Mouse (Mus musculus) liver, adult 2 months (tissue): ENCODE measurements around the gene Akt3. TPM values are rescaled to one million over a fixed set of nuclear protein-coding genes. Genes with fewer than 3 reads are reported as not detected.

ENCODE experiments used
- DNase-seq: peaks from one replicate; pipeline ENCODE4 v3.0.0-alpha.2; 2011; ENCODE audit warnings: low read depth, low spot score; ENCODE audit errors: extremely low read depth
- H3K27ac ChIP-seq: fragments of 200-500 bp; replicated peaks from 2 replicates; pipeline ENCODE4 v1.5.1; 2012; ENCODE audit warnings: low read depth, mild to moderate bottlenecking, control low read depth, inconsistent platforms, low read length; ENCODE audit not compliant: insufficient read depth
- H3K27me3 ChIP-seq: fragments of 200-500 bp; 2 replicates; pipeline ENCODE4 v1.6.1; 2012; ENCODE audit warnings: mild to moderate bottlenecking, moderate library complexity, low read length, inconsistent platforms; ENCODE audit not compliant: control insufficient read depth, insufficient read depth
- H3K36me3 ChIP-seq: fragments of 200-500 bp; 2 replicates; pipeline ENCODE4 v1.6.1; 2012; ENCODE audit warnings: low read length, inconsistent platforms; ENCODE audit not compliant: control insufficient read depth, insufficient read depth
- H3K4me1 ChIP-seq: fragments of 200-500 bp; 2 replicates; pipeline ENCODE4 v1.6.1; 2011; ENCODE audit warnings: low read length; ENCODE audit not compliant: control insufficient read depth, insufficient read depth
- H3K4me3 ChIP-seq: fragments of 200-500 bp; 2 replicates; pipeline ENCODE4 v1.5.1; 2011; ENCODE audit warnings: low read depth, mild to moderate bottlenecking, control low read depth, low read length, moderate library complexity; ENCODE audit not compliant: insufficient read depth
- H3K79me2 ChIP-seq: fragments of 200-500 bp; 2 replicates; pipeline ENCODE4 v1.6.1; 2012; ENCODE audit warnings: inconsistent platforms, mild to moderate bottlenecking, low read length, moderate library complexity; ENCODE audit not compliant: control insufficient read depth, insufficient read depth
- H3K9ac ChIP-seq: fragments of 200-500 bp; 2 replicates; pipeline ENCODE4 v1.6.1; 2012; ENCODE audit warnings: low read depth, mild to moderate bottlenecking, control low read depth, inconsistent platforms, low read length
- CTCF ChIP-seq: fragments of 200-500 bp; IDR thresholded peaks from 2 replicates; pipeline ENCODE4 v1.5.1; 2011; ENCODE audit warnings: low read depth, low read length, control low read depth
- POLR2A ChIP-seq: fragments of 200-500 bp; IDR thresholded peaks from 2 replicates; pipeline ENCODE4 v1.6.1; 2011; ENCODE audit warnings: low read length, control low read depth; ENCODE audit not compliant: insufficient read depth; ENCODE audit errors: extremely low read depth
- whole genome bisulfite sequencing: fragments of 180-500 bp; shearing (Covaris S2); methylation state at CpG from one replicate; pipeline ENCODE4 v1.1.7; 2018; 5-methylcytosine and 5-hydroxymethylcytosine counted together
- polyA plus RNA-seq: library from polyadenylated mRNA; depleted of rRNA; stranded (reverse); fragments of >200 nt; gene quantifications from 2 replicates; pipeline ENCODE4 v1.2.3, GENCODE M21; 2012
- total RNA-seq: library from RNA; depleted of rRNA; stranded (reverse); fragments of >200 nt; gene quantifications from 2 replicates; pipeline ENCODE4 v1.2.3, GENCODE M21; 2014

Gene Akt3
- total and polyA plus RNA-seq, 2 experiments: 0.69 to 2.9 TPM

DNA sequence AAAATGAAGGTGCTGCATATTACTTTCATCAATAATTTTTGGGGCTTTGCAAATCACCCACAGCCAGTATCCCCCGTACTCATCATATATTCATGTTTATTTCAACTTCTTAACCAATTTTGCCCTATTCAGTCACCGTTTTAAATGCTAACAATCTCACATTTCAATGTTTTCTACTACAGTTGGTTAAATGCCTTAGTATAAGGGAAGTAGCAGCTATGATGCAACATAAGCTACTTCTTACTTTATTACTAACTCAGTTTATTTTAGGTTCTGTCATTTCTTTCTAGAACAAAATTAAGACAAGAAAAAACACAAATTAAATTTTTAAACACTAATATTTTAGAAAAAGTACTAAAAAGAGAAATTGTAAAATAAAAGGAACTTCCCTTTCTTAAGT lies 78.4 kb downstream of the Akt3 start:
- H3K27me3 ChIP-seq: no peaks in the 10 kb centered on the region
- no peak overlapping the region for H3K4me3 ChIP-seq
- no peaks in the 10 kb centered on the region; the same call in 1 of the 2 replicates for H3K4me1 ChIP-seq
- WGBS: 79% methylated on average over 2 of the region's 2 CpGs
- H3K27ac ChIP-seq: no peak overlapping the region
- H3K36me3 ChIP-seq: no peaks in the 10 kb centered on the region
- H3K79me2 ChIP-seq: no peaks in the 10 kb centered on the region
- TF ChIP-seq CTCF (no peak), POLR2A (no peak)
- DNase-seq: no peak
- H3K9ac ChIP-seq: no peak overlapping the region

DNA sequence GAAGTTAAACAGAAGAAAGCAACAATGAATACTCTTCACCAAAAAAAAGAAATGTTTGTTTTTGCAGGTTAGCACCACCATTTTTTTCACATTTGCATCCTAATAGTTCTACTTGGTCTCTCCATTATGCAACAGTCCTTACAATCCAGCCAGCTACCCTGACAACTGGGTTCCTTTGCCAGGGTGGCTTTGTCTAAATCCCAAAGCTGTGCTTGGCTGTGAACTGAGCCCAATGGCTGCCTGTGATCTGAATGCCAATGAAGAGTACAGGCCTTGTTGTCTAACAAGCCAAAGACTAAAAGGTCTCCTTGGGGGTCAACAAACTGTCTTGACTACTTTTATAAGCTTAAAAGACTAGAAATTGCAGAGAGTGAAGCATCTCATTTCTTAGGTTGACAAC lies 82.6 kb downstream of the Akt3 start:
- Histone ChIP-seq H3K9ac (no peak overlapping the region), H3K79me2 (no peaks in the 10 kb centered on the region), H3K4me1 (no peaks in the 10 kb centered on the region; the same call in 1 of the 2 replicates), H3K27me3 (no peaks in the 10 kb centered on the region), H3K27ac (no peak overlapping the region), H3K4me3 (no peak overlapping the region), H3K36me3 (no peaks in the 10 kb centered on the region)
- TF ChIP-seq CTCF (no peak), POLR2A (no peak)
- no peak for DNase-seq

DNA sequence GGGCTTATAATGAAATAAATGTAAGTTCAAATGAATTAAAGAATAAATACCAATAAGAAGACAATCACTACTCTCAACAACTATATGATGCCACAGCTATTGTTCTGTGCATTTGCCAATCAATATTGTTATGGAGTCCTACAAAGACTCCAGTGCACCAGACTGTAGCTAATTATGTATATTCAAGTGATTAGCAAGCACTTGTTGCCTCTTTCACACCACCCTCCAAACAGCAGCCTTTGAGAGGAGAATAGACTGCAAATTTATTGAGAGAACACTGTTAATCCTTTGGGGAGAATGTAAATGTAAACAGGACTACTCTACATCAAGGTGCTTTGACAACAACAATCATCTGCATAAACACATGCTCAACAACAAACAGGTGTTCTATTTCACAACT lies 86.7 kb downstream of the Akt3 start:
- H3K9ac ChIP-seq: no peak overlapping the region
- no peaks in the 10 kb centered on the region for H3K36me3 ChIP-seq
- no peaks in the 10 kb centered on the region for H3K27me3 ChIP-seq
- no peak overlapping the region for H3K4me3 ChIP-seq
- H3K4me1 ChIP-seq: no peaks in the 10 kb centered on the region
- no peaks in the 10 kb centered on the region for H3K79me2 ChIP-seq
- TF ChIP-seq POLR2A (no peak), CTCF (no peak)
- no peak for DNase-seq
- H3K27ac ChIP-seq: no peak overlapping the region

DNA sequence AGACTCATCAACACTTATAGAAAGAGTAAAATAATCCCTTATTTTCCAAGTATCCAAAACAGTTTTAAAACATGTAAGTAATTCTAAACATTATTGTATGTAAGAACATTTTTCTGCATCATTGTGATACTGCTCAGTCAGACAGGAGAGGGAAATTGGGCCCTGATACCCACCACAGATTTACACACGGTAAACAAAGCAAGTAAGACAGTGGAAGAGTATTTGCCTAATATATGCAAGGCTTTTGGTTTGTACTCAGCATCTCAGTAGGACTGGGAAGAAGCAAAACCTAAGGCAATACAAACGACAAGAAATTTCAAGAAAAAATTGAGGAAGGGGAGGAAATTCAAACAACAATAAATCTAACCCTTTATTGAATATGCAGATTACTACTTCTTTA lies 92.2 kb downstream of the Akt3 start:
- no peaks in the 10 kb centered on the region for H3K27me3 ChIP-seq
- H3K9ac ChIP-seq: no peak overlapping the region
- H3K27ac ChIP-seq: no peak overlapping the region
- no peak for DNase-seq
- TF ChIP-seq CTCF (no peak), POLR2A (no peak)
- H3K36me3 ChIP-seq: no peaks in the 10 kb centered on the region
- H3K4me1 ChIP-seq: no peaks in the 10 kb centered on the region
- WGBS: 63% methylated on average over 2 of the region's 2 CpGs
- no peaks in the 10 kb centered on the region for H3K79me2 ChIP-seq
- no peak overlapping the region for H3K4me3 ChIP-seq

DNA sequence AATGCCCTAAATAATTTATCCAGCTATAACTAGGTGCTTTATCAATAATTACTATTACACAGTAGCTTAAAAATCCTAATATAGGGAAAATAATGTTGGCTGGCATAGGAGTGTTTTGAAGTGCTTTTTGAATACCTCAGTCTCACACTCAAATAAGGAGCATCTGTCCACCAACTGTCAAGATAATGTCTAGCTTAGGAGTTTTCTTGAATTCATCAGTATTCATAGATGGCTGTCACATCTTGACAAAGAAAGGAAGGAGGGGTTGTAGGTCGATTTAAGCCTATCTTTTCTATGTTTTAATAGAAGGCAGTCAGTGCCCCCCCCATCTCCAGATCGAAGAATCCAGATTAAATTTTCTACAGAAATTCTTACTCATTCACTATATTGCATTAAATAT lies 92.7 kb downstream of the Akt3 start:
- TF ChIP-seq CTCF (no peak), POLR2A (no peak)
- Histone ChIP-seq H3K36me3 (no peaks in the 10 kb centered on the region), H3K27me3 (no peaks in the 10 kb centered on the region), H3K4me3 (no peak overlapping the region), H3K4me1 (no peaks in the 10 kb centered on the region), H3K79me2 (no peaks in the 10 kb centered on the region), H3K9ac (no peak overlapping the region), H3K27ac (no peak overlapping the region)
- WGBS: 81% methylated on average over 2 of the region's 2 CpGs
- no peak for DNase-seq

DNA sequence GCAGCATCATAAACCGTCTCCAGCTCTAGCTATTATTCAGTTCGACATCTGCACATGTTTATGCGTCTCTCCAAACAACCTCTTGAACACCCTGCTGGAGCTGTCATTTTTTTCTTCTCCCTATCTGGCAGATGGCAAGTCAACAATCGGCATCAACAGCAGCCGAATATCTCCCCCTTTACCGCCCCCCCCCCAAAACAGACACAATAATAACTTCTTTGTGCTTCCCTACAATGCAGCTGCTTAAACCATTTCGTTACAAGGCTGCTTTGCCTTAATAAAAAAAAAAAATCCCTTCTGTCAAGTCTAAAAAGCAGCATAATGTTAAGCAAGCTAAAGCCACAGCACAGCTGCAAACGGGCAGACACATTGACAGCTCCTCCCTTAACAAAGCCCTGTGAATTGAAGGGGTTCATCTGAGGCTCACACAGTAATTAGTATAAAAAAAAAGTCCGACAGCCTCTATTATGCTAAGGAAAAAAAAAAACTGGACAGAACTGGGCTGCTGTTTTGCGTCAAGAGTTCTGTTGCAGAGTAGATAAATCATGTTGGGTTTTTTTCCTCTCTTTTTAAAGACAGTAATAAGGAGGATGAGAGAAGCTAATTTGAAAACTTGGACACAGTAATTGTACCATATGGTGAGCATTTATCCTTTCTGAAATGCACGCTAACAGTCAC lies 107.5 kb downstream of the Akt3 start:
- no peaks in the 10 kb centered on the region for H3K79me2 ChIP-seq
- no peak overlapping the region for H3K4me3 ChIP-seq
- DNase-seq: peak; percentile 5
- no peaks in the 10 kb centered on the region for H3K36me3 ChIP-seq
- no peaks in the 10 kb centered on the region for H3K27me3 ChIP-seq
- no peak for TF ChIP-seq POLR2A
- TF ChIP-seq CTCF: no peak
- no peak overlapping the region for H3K27ac ChIP-seq
- no peaks in the 10 kb centered on the region for H3K4me1 ChIP-seq
- H3K9ac ChIP-seq: no peak overlapping the region
- 74% methylated on average over 11 of the region's 11 CpGs for WGBS
